Mouse (Mus musculus): ENCODE results near the gene Asb5.

DNA sequence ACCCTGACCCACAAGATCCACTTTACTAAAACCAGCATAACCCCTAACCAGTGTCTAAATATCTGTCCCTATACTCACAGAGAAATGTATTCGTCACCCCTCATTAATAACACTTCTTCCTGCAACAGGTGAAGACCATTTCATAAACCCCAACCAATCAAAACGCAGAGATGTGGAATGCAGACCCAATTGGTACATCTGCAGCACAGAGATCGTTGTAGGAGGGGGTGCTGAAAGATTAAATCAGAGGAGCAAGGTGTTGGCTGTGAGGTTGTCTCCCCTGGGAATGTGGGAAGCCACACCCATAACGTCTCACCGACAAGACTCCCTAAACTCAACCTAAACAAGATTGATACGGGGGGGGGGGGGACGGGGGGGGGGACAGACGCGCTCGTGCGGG is 20.6 kb upstream of the Asb5 start:
- TF ChIP-seq CTCF (IDR thresholded peaks at IDR 0.05; ENCODE audit: low read depth, low read length) (no peak), GATA1 (IDR thresholded peaks at IDR 0.05; ENCODE audit: borderline replicate concordance, low read length) (no peak), GATA2 (IDR thresholded peaks at IDR 0.05; ENCODE audit: borderline replicate concordance, low read depth, low read length) (no peak)
